Mouse (Mus musculus): ENCODE results near the gene Zfp518a.

GRCm38 (mm10) chr19:40894519-40895392 lies at the start of gene Zfp518a:
- TF ChIP-seq CTCF (IDR thresholded peaks at IDR 0.05), result no peak
- TF ChIP-seq POLR2A (IDR thresholded peaks at IDR 0.05; ENCODE audit: insufficient read depth, low read depth, low read length), result peak; percentile 63; the same call in 1 of the 2 replicates

Measured in heart, adult 2 months (tissue).